Mouse (Mus musculus): ENCODE data around the gene Tshr.
"Not testable (repeated sequence)": the region's sequence is repeated elsewhere in the genome, so short reads cannot be mapped to it uniquely, and the experiment has no call there.

Gene Tshr

GRCm38 (mm10) chr12:91500475-91500874 lies 116.1 kb downstream of the Tshr start:
- no peak for DNase-seq (ENCODE audit: low spot score in 2 of 2)

GRCm38 (mm10) chr12:91511766-91512165 lies 127.4 kb downstream of the Tshr start:
- DNase-seq (ENCODE audit: low spot score in 2 of 2): no peak

GRCm38 (mm10) chr12:91513980-91514379 lies 129.6 kb downstream of the Tshr start:
- DNase-seq (ENCODE audit: low spot score in 2 of 2): no peak

DNA sequence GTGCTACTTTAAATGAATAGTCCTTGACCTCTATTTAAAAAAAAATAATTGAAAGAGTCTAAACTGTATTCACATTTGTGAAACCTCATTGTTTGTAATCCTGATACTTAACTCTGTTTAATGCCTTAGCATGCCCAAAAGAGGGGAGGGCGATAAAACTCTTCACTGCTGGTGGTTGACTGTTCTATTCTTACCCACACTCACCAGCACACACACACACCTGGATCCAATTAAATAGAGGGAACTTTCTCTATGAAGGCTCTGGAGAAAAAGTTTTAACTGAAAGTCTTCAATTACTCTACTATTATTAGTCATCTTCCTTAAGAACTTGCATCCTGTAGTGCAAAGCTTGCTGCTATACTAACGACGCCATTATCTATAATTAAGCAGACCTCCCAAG lies 133.4 kb downstream of the Tshr start:
- DNase-seq (ENCODE audit: low spot score in 2 of 2): no peak

GRCm38 (mm10) chr12:91523626-91524025 lies 139.3 kb downstream of the Tshr start:
- no peak for DNase-seq (ENCODE audit: low spot score in 2 of 2)

- no peak for DNase-seq (ENCODE audit: low spot score in 2 of 2)
Measured at GRCm38 (mm10) chr12:91534514-91534913, 150.2 kb downstream of the Tshr start.

GRCm38 (mm10) chr12:91540202-91540601 lies 155.8 kb downstream of the Tshr start:
- no peak for DNase-seq (ENCODE audit: low spot score in 2 of 2)

- no peak for DNase-seq (ENCODE audit: low spot score in 2 of 2)
Measured at GRCm38 (mm10) chr12:91549471-91549870, 165.1 kb downstream of the Tshr start.

DNA sequence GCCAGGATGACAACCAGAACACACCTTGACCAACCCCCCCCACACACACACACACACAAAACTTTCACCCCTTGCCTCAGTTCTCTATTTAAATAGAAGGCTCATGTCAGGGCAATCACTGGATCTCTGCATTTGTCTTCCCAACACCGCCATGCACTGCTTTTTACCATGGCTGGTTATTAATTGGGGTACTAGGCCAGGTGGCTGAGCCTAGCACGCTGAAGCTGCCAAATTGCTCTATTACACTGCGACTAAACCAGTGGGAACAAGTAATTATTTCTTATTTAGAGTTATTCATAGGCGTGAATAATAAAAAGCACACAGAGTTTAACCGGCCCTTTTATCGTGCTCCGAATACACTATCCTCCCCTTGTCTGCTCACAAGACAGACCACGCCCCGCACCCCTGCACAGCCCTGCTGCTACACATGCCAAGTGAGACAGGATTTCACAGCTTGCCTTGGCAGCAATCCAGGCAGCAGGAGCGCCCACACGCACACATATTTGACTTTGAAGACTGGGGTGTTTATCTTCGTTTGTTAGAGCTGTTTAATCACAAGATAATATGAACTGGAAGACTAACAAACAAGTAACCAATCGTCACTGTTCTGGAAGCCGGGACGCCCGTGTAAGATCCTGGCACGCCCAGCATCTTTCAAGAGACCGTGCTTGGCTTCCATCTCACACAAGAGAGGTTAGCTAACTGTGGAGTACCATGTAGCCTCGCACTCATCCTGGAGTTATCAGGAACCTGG lies 167.6 kb downstream of the Tshr start:
- peak in 1 of 2 experiments; percentile 48 for DNase-seq (ENCODE audit: low spot score in 2 of 2)

GRCm38 (mm10) chr12:91557358-91558005 lies 173.1 kb downstream of the Tshr start:
- not testable (repeated sequence) for DNase-seq (ENCODE audit: low spot score in 2 of 2)

DNA sequence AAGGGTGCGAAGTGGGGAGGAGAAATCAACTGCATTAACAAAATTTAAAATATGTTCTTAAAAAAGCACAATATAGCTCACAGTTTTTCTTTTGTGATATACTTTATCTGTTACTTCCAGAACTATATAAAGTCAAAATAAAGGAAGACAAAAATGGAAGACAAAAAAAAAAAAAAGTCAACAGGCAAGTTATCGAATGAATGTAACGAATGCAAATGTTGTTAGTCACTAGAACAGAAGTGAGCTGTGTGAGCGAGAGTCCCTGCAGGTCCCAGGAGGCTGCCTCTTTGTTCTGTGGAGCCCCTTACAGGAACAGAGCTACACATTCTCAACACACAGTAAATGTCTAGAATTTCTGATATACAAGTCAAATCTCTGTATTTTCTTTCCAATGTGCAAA lies 173.8 kb downstream of the Tshr start:
- not testable (repeated sequence) for DNase-seq (ENCODE audit: low spot score in 2 of 2)

DNA sequence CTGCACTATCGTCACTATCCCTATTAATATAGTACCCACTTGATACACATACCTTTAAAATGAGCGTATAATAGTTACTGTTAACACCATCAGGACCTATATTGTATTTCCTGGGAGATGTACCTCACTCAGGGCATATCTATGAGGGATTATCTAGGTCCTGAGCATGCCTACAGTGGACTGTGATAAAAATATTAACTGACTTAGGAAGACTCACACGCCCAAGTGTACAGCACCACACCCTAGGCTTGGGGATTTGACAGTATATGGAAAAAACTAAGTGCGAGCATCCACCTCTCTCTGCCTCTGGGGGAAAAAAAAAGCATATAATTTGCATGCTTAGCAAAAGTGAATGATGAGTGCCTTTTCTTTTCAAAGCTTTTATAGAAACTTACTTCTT lies 182.8 kb downstream of the Tshr start:
- DNase-seq (ENCODE audit: low spot score in 2 of 2): no peak

DNA sequence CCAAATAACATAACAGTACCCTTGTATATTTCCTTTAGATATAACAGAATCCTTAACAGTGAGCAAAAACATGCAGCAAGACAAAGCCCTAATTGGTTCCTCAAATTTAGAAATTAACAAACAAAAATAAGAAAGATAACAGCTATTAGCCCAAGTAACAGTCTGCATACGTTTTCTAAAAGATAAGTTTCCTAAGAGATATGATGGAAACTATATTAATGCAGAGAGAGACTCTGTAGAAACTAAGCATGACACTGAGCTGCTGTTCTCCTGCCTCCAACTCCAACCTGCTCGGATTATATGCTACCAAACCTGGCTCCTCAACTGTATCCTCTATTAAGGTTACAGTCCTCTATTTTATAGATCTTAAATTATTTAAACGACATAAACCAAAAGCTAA lies 184.9 kb downstream of the Tshr start:
- no peak for DNase-seq (ENCODE audit: low spot score in 2 of 2)

GRCm38 (mm10) chr12:91571708-91572107 lies 187.3 kb downstream of the Tshr start:
- DNase-seq (ENCODE audit: low spot score in 2 of 2): no peak

- no peak for DNase-seq (ENCODE audit: low spot score in 2 of 2)
Measured at GRCm38 (mm10) chr12:91579665-91580064, 195.3 kb downstream of the Tshr start.

- no peak for DNase-seq (ENCODE audit: low spot score in 2 of 2)
Measured at GRCm38 (mm10) chr12:91581204-91582070, 197.1 kb downstream of the Tshr start.

DNA sequence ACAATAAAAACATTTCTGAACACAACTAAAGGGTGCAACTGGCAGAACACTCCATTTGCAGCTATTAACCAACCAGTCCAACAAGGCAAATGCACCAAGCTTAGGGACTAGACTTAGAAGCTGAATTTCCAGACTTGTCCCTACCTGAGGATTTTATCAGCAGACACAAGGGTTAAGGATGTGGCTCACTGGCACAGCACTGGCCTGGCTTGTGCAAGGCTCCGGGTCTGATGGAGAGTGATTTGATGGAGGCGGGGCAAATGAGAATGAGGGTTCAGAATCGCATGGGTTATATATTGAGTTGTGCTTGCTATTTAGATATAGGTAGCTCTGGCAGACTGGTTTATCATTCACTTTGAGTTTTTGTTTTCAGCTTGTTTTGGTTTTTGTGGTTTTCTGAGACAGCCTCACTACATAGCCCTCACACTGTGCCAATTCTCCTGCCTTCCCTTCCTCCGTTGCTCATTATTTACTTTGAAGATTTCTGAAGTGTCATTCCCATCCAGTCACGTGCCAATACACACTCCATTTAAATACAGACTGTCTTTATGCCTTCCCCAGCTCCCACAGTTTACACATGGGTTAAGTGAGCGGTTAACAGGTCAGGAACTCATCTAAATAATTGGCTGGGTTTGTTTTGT lies 198.1 kb downstream of the Tshr start:
- DNase-seq (ENCODE audit: low spot score in 2 of 2): no peak

- no peak for DNase-seq (ENCODE audit: low spot score in 2 of 2)
Measured at GRCm38 (mm10) chr12:91583409-91583808, 199.0 kb downstream of the Tshr start.

DNA sequence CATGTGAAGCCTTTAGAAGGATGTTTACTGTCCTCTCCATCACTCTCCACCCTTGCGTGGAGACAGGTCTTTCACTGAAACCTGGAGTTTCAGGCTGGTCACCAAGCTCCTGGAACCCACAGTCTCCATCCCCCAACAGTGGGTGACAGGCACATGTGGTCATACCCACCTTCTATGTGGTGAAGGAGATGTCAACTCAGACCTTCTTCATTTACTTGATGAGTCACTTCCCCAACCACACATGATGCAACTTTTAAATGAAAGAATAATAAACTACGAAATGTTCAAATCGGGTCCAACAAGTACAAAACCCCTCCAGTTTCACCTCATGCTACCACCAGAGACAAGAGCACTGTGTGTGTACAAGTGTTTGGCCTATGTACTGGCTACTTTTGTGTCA lies 200.8 kb downstream of the Tshr start:
- no peak for DNase-seq (ENCODE audit: low spot score in 2 of 2)

- not testable (repeated sequence) for DNase-seq (ENCODE audit: low spot score in 2 of 2)
Measured at GRCm38 (mm10) chr12:91585815-91586214, 201.5 kb downstream of the Tshr start.

- DNase-seq (ENCODE audit: low spot score in 2 of 2): no peak
Measured at GRCm38 (mm10) chr12:91587077-91587476, 202.7 kb downstream of the Tshr start.

DNA sequence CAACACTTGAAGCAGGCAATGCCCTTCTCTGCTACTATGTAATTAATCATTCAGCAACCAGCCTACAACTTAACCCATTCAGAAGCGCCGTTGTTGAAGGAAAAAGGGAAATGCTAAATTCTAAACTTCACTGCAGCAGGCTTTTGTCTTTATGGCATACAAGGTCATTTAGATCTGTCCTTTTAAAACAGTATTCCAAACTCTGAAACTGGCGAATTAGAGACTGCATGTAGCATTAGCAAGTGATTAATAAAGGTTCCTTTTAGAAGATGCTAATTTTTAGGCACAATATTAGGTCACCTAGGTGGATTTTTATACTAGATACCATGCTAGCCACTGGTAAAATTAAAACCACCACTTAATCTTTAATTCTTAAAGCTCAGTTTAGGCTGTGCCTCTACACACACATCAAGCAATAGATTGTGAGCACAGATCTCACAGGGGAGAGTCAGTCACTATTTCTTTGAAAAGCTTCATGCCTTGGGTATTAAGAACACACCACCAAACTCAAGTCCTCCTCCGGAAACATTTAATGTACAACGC lies 203.2 kb downstream of the Tshr start:
- no peak for DNase-seq (ENCODE audit: low spot score in 2 of 2)
